Mouse (Mus musculus) testis, adult 2 months (tissue): ENCODE measurements around the gene Fadd.

Experiments used
- CTCF ChIP-seq: fragments of 200-500 bp; IDR thresholded peaks from 2 replicates; pipeline ENCODE4 v1.5.1; 2012; ENCODE audit warnings: low read depth, mild to moderate bottlenecking, inconsistent platforms, low read length, moderate library complexity; ENCODE audit not compliant: control insufficient read depth, insufficient read depth, insufficient replicate concordance
- POLR2A ChIP-seq: fragments of 200-500 bp; IDR thresholded peaks from 2 replicates; pipeline ENCODE4 v1.6.1; 2012; ENCODE audit warnings: low read depth, mild to moderate bottlenecking, inconsistent platforms, low read length, moderate library complexity; ENCODE audit not compliant: control insufficient read depth

- TF ChIP-seq POLR2A: no peak
- TF ChIP-seq CTCF: no peak
Measured at GRCm38 (mm10) chr7:144612351-144612750, 30.1 kb upstream of the Fadd start.
